Mouse (Mus musculus) embryonic fibroblast, embryonic 13.5 days (primary cell): Measurements from ENCODE around the gene Cryge.

Experiments used
- CTCF ChIP-seq: IDR thresholded peaks from 2 replicates; pipeline ENCODE4 v1.5.1; 2011; ENCODE audit warnings: mild to moderate bottlenecking, control low read depth, low read length, moderate library complexity, borderline replicate concordance; ENCODE audit not compliant: insufficient read depth
- POLR2A ChIP-seq: IDR thresholded peaks from 2 replicates; pipeline ENCODE4 v1.6.1; 2011; ENCODE audit warnings: low read depth, mild to moderate bottlenecking, control low read depth, low read length, moderate library complexity

DNA sequence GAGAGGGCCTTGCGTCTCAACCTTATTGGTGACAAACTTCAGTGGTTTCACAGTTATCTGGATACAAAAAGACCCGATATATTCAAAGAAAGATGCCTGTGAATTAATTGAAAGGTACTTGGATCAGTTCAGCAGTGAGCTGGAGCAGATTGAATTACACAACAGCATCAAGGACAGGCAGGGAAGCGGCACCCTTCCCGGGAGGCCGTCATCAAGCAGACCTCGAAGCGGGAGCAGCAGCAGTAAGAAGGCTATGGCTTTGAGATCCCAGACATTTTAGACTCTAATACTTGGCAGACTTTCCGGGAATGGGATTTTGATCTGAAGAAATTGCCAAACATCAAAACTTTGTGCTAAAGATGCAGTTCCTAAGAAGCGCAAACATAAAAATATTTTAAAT lies 22.7 kb downstream of the Cryge start:
- no peak for TF ChIP-seq CTCF
- no peak for TF ChIP-seq POLR2A
